Mouse (Mus musculus): ENCODE data around the gene Lmod3.

The Lmod3 gene

DNA sequence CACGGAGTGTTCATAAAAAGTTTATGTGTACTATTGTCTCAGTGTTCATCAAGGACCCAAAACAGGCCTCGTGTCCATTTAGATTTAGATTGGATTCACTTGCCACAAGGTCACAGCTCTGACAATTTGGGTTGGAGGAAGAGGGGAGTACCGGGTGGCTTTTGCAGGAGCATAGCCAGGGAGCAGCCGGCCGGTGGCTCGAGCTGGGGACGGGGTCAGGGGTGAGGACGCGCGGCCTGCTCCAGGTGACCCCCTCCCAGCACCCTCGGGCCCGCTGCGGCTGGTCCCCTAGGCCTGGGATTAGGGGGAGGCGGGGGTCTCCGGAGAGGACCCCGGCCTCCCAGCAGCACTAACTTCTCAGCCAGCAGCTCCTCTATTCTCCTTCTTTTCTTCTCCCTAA lies 47.6 kb downstream of the Lmod3 start:
- in situ Hi-C loops (cut with MboI; ENCODE audit: low sequenced_read_pairs) = no loop called here

DNA sequence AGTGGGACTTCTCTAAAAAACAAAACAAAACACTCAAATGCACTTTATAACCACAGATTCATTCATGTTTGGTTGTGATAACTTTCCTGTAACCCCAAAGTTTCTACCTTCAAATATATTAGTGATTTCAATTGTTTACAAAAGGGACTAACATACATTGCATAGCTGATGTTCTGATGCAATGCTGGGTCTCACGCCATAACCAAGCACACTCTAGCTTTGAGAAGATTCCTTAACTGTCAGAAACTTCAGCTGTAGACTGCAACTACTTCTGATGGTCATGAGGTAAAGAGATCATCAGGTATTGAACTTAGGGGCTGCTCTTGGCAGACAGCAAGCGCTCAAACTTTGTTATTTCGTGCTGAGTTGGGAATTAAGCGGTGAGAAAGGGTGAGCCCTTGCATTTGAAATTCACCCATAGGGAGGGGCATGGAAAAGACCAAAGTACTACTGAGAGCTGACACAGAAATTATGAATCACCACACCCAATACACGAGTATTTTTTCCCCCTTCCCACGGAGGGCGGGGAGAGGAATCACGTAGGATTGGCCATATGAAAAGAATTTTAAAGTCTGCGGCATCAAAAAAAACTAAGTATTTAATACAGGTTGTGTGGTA lies 48.2 kb downstream of the Lmod3 start:
- in situ Hi-C loops (cut with MboI; ENCODE audit: low sequenced_read_pairs) = no loop called here

DNA sequence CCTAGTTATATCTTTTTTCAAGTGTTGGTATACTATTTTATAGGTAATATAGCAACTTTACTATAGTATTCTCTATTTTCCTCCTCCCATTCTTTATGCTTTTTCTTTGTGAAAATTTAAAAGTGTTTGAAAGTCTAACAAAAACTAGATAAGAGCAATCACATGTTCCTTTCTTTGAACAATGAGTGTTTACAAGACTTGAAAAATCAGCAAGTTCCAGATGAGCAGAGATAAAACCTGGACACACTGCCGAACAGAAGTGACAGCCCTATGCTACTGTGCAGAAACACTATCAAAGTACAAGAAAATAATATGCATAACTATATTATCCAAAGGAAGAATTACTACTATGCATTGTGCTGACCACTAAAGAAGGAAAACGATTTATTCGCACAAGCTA lies 50.1 kb downstream of the Lmod3 start:
- in situ Hi-C loops (cut with MboI; ENCODE audit: low sequenced_read_pairs) = no loop called here

DNA sequence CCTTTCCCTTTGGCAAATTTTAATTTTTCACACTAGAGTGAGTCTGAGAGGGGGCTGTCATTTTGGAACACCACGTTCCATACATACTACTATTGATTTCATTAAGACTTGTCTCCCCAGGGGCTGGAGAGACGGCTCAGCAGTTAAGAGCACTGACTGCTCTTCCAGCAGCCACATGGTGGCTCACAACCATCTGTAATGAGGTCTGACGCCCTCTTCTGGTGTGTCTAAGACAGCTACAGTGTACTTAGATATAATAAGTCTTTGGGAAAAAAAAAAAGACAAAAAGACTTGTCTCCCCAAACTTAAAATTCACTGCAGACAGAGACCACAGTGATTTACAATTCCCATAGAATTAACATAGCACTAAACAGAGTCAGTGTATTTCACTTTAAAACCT lies 52.1 kb downstream of the Lmod3 start:
- in situ Hi-C loops (cut with MboI; ENCODE audit: low sequenced_read_pairs) = no loop called here
